Mouse (Mus musculus) forebrain, embryonic 16.5 days (tissue): ENCODE results near the gene Cptp. TPM values are rescaled to one million over a fixed set of nuclear protein-coding genes. Genes with fewer than 3 reads are reported as not detected.

Experiments used
- ATAC-seq: fragments of 200-750 bp; cut with Nextera tagmentation; 2 replicates; pipeline ENCODE4 v1.8.0; 2017; ENCODE audit warnings: mild to moderate bottlenecking, moderate library complexity
- H3K27ac ChIP-seq: fragments of 300-500 bp; sonication (generic); 2 replicates; pipeline ENCODE4 v1.5.1; 2014; ENCODE audit warnings: low read length, control low read depth
- H3K27me3 ChIP-seq: fragments of 300-500 bp; sonication (generic); replicated peaks from 2 replicates; pipeline ENCODE4 v1.6.1; 2014; ENCODE audit warnings: low read length; ENCODE audit not compliant: control insufficient read depth, insufficient read depth
- H3K36me3 ChIP-seq: fragments of 300-500 bp; sonication (generic); 2 replicates; pipeline ENCODE4 v1.6.1; 2014; ENCODE audit not compliant: control insufficient read depth, insufficient read depth
- H3K4me1 ChIP-seq: fragments of 300-500 bp; sonication (generic); replicated peaks from 2 replicates; pipeline ENCODE4 v1.6.1; 2014; ENCODE audit warnings: low read length; ENCODE audit not compliant: control insufficient read depth, insufficient read depth
- H3K4me2 ChIP-seq: fragments of 300-500 bp; sonication (generic); 2 replicates; pipeline ENCODE4 v1.6.1; 2014; ENCODE audit warnings: mild to moderate bottlenecking, low read length, control low read depth
- H3K4me3 ChIP-seq: fragments of 300-500 bp; sonication (generic); replicated peaks from 2 replicates; pipeline ENCODE4 v1.5.1; 2014; ENCODE audit warnings: mild to moderate bottlenecking, low read length, control low read depth
- H3K9ac ChIP-seq: fragments of 300-500 bp; sonication (generic); replicated peaks from 2 replicates; pipeline ENCODE4 v1.6.1; 2014; ENCODE audit warnings: low read depth, low read length, control low read depth
- H3K9me3 ChIP-seq: fragments of 300-500 bp; sonication (generic); 2 replicates; pipeline ENCODE4 v1.6.1; 2016; ENCODE audit warnings: low read length; ENCODE audit not compliant: control insufficient read depth
- WGBS: fragments of 180-500 bp; shearing (Covaris S2); extraction: QIAGEN DNeasy Blood & Tissue Kit; methylation state at CpG from one replicate; pipeline ENCODE4 v1.1.7; 2014; 5-methylcytosine and 5-hydroxymethylcytosine counted together
- microRNA-seq: library from miRNA; unstranded; fragments of <30 nt; microRNA quantifications from one replicate; pipeline ENCODE4, GENCODE M21; 2017
- polyA plus RNA-seq: library from polyadenylated mRNA; unstranded; fragments of >200 nt; fragmentation: Nextera tagmentation; extraction: Ambion mirVana; gene quantifications from 2 replicates; pipeline ENCODE4 v1.2.1, GENCODE M21; 2015

Gene Cptp
- polyA plus RNA-seq, 1 experiment from 2014 or later, result 23.8 TPM

- no peaks in the 10 kb centered on the region for H3K27me3 ChIP-seq
- H3K4me3 ChIP-seq, result peak within 1 kb of the TSS; percentile 78
- under 1% methylated on average over 49 of the region's 49 CpGs for WGBS
- peak within 1 kb of the TSS; percentile 86 for H3K9ac ChIP-seq
- peak; percentile 95 for ATAC-seq
- peaks cover 24% of the 10 kb centered on the region for H3K4me1 ChIP-seq
- H3K4me2 ChIP-seq, result peak within 1 kb of the TSS; percentile 93
- peak within 1 kb of the TSS; percentile 87 for H3K27ac ChIP-seq
- H3K36me3 ChIP-seq, result peaks cover 7% of the 10 kb centered on the region; the same call in 1 of the 2 replicates
- no peaks in the 10 kb centered on the region for H3K9me3 ChIP-seq
Observed at GRCm38 (mm10) chr4:155831205-155831766, 38.0 kb downstream of the Cptp start, which contains the start of gene Aurkaip1. TSS of gene Aurkaip1 (plus strand) at chr4:155831272.

DNA sequence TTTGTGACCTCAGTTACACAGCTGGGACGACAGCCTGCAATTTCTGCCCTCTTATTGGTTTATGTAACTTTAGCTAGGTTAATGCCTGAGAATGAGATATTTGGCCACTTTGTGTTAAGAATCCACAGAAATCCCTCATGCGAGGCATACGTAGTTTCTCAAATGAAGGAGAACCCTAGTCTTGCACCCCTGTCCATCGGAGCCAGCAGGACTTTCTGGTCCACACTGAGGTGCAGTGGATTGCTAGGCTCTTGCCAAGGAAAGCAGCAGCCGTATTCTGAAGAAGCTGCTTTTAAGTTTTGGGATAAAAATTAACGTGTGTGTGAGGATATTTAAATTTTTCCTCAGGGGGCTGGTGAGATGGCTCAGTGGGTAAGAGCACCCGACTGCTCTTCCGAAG lies 38.6 kb downstream of the Cptp start:
- no peak for ATAC-seq
- 55% methylated on average over 8 of the region's 8 CpGs for WGBS
- no peak overlapping the region; the same call in 1 of the 2 replicates for H3K9ac ChIP-seq

GRCm38 (mm10) chr4:155829866-155830265 lies 39.4 kb downstream of the Cptp start:
- Histone ChIP-seq H3K4me3 (no peak overlapping the region), H3K27me3 (no peaks in the 10 kb centered on the region), H3K27ac (no peak overlapping the region), H3K4me1 (peaks cover 24% of the 10 kb centered on the region), H3K36me3 (peaks cover 15% of the 10 kb centered on the region), H3K4me2 (no peak overlapping the region), H3K9me3 (no peaks in the 10 kb centered on the region), H3K9ac (no peak overlapping the region)
- 95% methylated on average over 4 of the region's 4 CpGs for WGBS
- ATAC-seq, result no peak

More for the DNA sequence above, 38.6 kb downstream of the Cptp start:
- H3K36me3 ChIP-seq, result peaks cover 9% of the 10 kb centered on the region; the same call in 1 of the 2 replicates
- 0 out of 2 replicates have a peak overlapping the region, but pooled peaks have one; percentile 6 for H3K27ac ChIP-seq
- H3K4me3 ChIP-seq, result peak overlapping the region; percentile 78
- peaks cover 24% of the 10 kb centered on the region for H3K4me1 ChIP-seq
- H3K27me3 ChIP-seq, result no peaks in the 10 kb centered on the region
- H3K4me2 ChIP-seq, result peak overlapping the region; percentile 93
- no peaks in the 10 kb centered on the region for H3K9me3 ChIP-seq

GRCm38 (mm10) chr4:155823443-155823842 lies 45.8 kb downstream of the Cptp start:
- Histone ChIP-seq H3K4me1 (no peaks in the 10 kb centered on the region), H3K9me3 (no peaks in the 10 kb centered on the region), H3K9ac (no peak overlapping the region), H3K27me3 (no peaks in the 10 kb centered on the region), H3K36me3 (peaks cover 63% of the 10 kb centered on the region), H3K27ac (no peak overlapping the region), H3K4me3 (no peak overlapping the region), H3K4me2 (no peak overlapping the region)
- no peak for ATAC-seq
- WGBS, result 97% methylated on average over 16 of the region's 16 CpGs

DNA sequence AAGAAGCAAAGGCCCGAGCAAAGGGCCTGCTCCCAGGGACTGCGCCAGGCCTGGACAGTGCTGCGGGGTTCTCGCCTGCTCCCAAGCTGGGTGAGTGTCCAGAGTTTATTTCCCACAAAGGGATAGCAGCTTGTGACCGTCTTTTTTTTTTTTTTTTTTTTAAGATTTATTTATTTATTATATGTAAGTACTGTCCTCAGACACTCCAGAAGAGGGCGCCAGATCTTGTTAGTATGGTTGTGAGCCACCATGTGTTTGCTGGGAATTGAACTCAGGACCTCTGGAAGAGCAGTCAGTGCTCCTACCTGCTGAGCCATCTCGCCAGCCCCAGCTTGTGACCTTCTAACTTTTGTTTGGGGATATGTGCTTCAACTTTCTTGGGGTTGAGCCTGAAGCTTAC lies 48.2 kb downstream of the Cptp start:
- Histone ChIP-seq H3K4me3 (no peak overlapping the region), H3K9ac (no peak overlapping the region), H3K4me2 (no peak overlapping the region), H3K27me3 (no peaks in the 10 kb centered on the region), H3K9me3 (no peaks in the 10 kb centered on the region), H3K27ac (no peak overlapping the region), H3K4me1 (no peaks in the 10 kb centered on the region), H3K36me3 (peaks cover 75% of the 10 kb centered on the region)
- ATAC-seq, result no peak
- 76% methylated on average over 7 of the region's 7 CpGs for WGBS

DNA sequence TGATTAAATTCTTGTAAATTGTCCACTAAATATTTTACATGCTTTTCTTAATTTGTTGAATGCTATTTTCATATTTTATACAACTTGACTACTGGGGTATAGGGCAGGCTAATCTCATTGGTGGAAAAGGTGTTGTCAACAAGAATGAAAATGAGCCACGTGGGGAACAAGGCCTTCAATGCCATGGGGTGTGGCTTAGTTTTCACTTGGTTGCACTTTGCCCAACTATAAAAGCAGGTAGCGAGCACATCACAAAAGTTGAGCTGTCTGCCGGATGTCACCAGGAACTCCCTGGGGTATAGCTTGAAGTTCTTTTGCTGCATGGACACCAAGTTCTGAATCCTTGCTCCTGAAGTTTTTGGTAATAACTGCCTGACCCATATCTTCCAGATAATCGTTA lies 51.7 kb downstream of the Cptp start:
- peaks cover 17% of the 10 kb centered on the region for H3K4me1 ChIP-seq
- no peak overlapping the region for H3K9ac ChIP-seq
- no peak overlapping the region for H3K27ac ChIP-seq
- no peak overlapping the region for H3K4me3 ChIP-seq
- no peak for ATAC-seq
- H3K27me3 ChIP-seq, result no peaks in the 10 kb centered on the region
- 71% methylated on average over 4 of the region's 4 CpGs for WGBS
- no peak overlapping the region for H3K4me2 ChIP-seq
- no peaks in the 10 kb centered on the region for H3K9me3 ChIP-seq
- H3K36me3 ChIP-seq, result peaks cover 60% of the 10 kb centered on the region

Small RNAs within 50 kb of the gene (microRNA-seq; reads per million reads assigned to microRNA genes)
- gene Gm22991, result not detected

Other genes starting within 250 kb of the Cptp start
- gene Cdk11b, start 244.6 kb downstream of the Cptp start, polyA plus RNA-seq, result 62.4 and 65.2 TPM in 2 replicates
- gene Gm10563, start 224.0 kb downstream of the Cptp start, polyA plus RNA-seq, result not detected in 2 replicates
- gene Mmp23, start 216.1 kb downstream of the Cptp start, polyA plus RNA-seq, result 3.0 and 3.2 TPM in 2 replicates
- 49.8 and 63.1 TPM in 2 replicates for gene Mib2, start 200.2 kb downstream of the Cptp start, polyA plus RNA-seq
- gene Fndc10, start 175.1 kb downstream of the Cptp start, polyA plus RNA-seq, result 4.8 and 7.5 TPM in 2 replicates
- 134 and 150 TPM in 2 replicates for gene Ssu72, start 164.6 kb downstream of the Cptp start, polyA plus RNA-seq
- gene Tmem240, start 134.6 kb downstream of the Cptp start, polyA plus RNA-seq, result 7.3 and 11.4 TPM in 2 replicates
- 98.2 and 101 TPM in 2 replicates for gene Atad3a, start 108.3 kb downstream of the Cptp start, polyA plus RNA-seq
- gene Vwa1, start 94.7 kb downstream of the Cptp start, polyA plus RNA-seq, result 27.3 and 29.6 TPM in 2 replicates
- 0.47 and 0.53 TPM in 2 replicates for gene Tmem88b, start 83.6 kb downstream of the Cptp start, polyA plus RNA-seq
- not detected in 2 replicates for gene Ankrd65, start 79.0 kb downstream of the Cptp start, polyA plus RNA-seq
- gene Mrpl20, start 66.6 kb downstream of the Cptp start, polyA plus RNA-seq, result 214 and 231 TPM in 2 replicates
- gene Ccnl2, start 57.0 kb downstream of the Cptp start, polyA plus RNA-seq, result 176 and 188 TPM in 2 replicates
- 111 and 121 TPM in 2 replicates for gene Aurkaip1, start 38.2 kb downstream of the Cptp start, polyA plus RNA-seq
- gene Mxra8, start 29.8 kb downstream of the Cptp start, polyA plus RNA-seq, result 16.9 and 19.8 TPM in 2 replicates
- gene Dvl1, start 22.0 kb downstream of the Cptp start, polyA plus RNA-seq, result 7.0 and 10.0 TPM in 2 replicates
- 0.72 and 0.84 TPM in 2 replicates for gene Tas1r3, start 6.1 kb downstream of the Cptp start, polyA plus RNA-seq
- 89.8 and 100 TPM in 2 replicates for gene Ints11, start 106 bp upstream of the Cptp start, polyA plus RNA-seq
- 68.0 and 70.3 TPM in 2 replicates for gene Pusl1, start 22.3 kb upstream of the Cptp start, polyA plus RNA-seq
- gene Acap3, start 22.4 kb upstream of the Cptp start, polyA plus RNA-seq, result 94.8 and 101 TPM in 2 replicates
- 115 and 121 TPM in 2 replicates for gene Ube2j2, start 74.4 kb upstream of the Cptp start, polyA plus RNA-seq
- 6.3 and 9.2 TPM in 2 replicates for gene C1qtnf12, start 92.9 kb upstream of the Cptp start, polyA plus RNA-seq
- 26.8 and 30.4 TPM in 2 replicates for gene B3galt6, start 123.2 kb upstream of the Cptp start, polyA plus RNA-seq
- 118 and 125 TPM in 2 replicates for gene Sdf4, start 123.4 kb upstream of the Cptp start, polyA plus RNA-seq
- gene Tnfrsf4, start 144.4 kb upstream of the Cptp start, polyA plus RNA-seq, result 1.0 and 1.4 TPM in 2 replicates
- gene Tnfrsf18, start 156.7 kb upstream of the Cptp start, polyA plus RNA-seq, result 0.60 and 1.5 TPM in 2 replicates
- not detected in 2 replicates for gene Ttll10, start 190.0 kb upstream of the Cptp start, polyA plus RNA-seq
- 43.2 and 45.8 TPM in 2 replicates for gene 9430015G10Rik, start 240.5 kb upstream of the Cptp start, polyA plus RNA-seq